Mouse (Mus musculus): ENCODE measurements around the gene Usp36.

The Usp36 gene

DNA sequence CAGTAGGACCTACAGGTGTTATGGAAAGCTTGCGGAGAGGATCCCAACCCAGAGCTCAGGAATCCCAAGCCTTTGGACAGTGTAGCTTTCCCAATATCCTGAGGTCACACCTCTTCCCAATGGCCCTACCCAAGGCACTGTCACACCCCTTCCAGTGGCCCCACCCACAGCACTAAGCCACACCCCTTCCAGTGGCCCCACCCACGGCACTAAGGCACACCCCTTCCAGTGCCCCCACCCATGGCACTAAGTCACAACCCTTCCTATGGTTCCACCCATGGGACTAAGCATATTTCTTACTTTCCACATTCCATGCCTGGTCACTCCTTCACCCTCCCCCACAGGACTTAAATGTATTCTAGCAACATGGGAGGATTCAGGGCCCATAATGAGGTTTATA, 8.8 kb upstream of the Usp36 start:
- no peak for DNase-seq (ENCODE audit: low read depth, low spot score)

DNA sequence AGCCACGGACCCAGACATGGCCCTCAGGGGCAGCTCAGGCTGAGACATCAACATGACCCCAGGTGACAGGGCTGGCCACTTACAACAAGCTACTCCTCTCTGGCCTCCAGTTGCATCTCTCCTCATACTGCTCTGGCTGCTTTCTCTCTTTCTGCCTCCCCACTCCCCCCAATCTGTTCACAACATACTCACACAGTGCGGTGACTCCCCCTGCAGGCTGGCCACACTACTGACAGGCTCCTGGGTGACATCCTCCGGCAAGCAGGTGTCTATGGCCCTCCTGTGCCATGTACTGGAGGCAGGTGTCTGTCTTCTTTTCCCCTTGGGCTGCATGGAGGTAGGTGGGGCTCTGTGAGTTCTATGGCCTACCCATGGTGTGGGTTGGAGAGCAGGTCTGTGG, 7.9 kb upstream of the Usp36 start:
- DNase-seq (ENCODE audit: low read depth, low spot score): no peak

DNA sequence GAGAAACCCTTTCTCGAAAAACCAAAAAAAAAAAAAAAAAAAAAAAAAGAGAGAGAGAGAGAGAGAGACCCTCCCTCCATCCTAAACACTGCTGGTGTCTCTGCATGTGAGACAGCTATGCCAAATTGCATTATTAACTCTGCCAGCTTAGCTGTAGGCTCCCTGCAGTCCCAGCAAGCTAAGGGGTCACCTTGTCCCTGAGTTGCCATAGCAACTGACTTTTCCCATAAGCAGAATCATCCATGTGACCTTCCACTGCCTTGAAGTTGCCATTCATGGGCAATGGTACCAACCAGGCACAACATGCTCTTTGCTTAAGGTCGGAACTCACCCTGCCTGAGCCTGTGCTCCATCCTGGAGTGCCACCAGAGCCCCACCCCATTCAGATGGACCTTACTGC, 5.0 kb upstream of the Usp36 start:
- no peak for DNase-seq (ENCODE audit: low read depth, low spot score)

DNA sequence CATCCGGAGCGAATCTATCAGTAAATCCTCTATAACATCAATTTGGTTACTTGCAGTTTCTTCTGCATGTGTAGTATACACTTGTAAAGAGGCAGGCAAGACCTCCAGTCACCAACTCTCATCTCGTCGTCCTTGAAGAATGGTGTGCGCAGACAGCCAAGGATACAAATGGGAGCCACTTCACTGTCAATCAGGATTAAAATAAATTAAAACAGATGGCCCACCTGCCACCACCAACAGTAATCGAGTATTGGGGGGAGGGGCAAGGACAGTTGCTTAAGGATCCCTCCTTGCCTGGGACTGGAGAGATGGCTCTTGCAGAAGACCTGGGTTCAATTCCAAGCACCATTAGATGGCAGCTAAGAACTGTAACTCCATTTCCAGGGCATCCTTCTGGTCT, 2.6 kb upstream of the Usp36 start:
- no peak for DNase-seq (ENCODE audit: low read depth, low spot score)

DNA sequence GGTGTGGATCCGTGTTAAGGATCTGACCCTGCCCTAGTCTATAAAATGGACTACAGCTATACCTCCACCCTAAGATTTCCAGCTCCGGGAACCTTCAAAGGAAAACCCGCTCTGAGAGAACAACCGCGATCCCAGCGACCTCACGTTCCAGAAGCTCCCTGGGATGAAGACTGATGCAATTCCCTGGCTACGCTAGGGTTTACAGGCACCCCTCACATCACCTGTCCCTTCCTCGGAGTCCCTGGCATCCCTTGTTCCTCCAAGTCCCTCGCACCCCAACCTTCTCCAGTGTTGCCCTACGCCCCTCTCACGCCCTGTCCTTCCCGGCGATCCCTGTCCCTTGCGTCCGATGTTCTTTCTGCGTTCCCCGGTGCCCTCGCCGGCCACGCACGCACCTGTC, 482 bp downstream of the Usp36 start:
- no peak for DNase-seq (ENCODE audit: low read depth, low spot score)

DNA sequence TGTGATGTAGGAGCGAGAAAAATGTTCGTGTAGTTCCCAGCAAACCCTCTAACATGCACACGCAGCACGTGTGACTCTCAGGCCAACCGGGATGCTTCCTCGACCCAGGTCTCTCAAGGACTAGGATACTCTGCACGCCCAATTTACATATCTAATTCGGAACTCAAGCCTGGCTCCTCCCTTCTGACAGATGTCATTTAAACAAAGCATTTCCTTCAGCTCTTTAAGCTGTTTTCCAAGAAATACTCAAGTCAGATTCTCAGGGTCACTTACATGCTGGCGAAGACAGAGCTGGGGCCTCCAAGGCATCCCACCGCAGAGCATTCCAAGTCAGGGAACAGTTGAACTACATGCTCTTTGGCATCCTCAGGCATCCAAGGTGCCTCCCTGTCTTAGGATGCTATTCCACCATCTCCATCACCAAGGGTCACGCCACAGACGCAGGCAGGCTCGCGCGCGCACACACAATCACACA, 970 bp downstream of the Usp36 start:
- DNase-seq (ENCODE audit: low read depth, low spot score): no peak

DNA sequence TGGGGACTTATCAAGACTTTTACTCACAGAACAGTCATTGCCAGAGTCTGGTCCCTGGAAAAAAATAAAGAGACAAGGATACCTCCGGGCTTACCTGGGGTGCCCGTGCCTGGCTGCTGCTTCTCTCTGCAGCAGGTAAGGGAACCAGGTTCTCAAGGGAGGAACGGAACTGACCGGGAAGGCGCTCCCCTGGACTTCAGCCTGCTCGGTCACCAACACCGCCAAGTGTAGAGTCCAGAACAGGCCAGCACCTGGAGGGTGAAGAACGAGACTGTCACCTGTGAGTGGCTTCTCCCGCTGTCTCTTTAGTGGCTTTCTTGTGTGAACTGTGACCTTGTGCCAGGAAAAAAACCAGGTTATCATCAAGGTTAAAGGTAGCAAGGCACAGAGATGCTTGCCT, 2.5 kb downstream of the Usp36 start:
- no peak for DNase-seq (ENCODE audit: low read depth, low spot score)

DNA sequence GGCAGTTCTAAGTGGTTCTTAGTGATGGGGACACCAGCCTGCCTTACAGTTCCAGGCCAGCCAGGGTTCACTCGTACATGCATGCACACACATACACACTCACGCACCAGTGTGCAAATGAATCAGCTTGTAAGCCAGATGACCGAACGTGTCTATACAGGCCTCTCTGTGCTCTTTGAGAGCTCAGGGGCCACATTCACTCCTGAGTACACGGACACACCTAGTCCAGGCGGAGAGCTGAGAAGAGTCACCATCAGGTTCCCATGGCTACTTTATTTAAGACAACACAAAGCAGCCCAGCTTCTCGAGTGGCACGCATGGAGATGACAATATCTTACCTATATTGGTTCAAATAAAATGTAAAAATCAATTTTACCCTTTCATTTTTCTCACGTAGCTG, 3.6 kb downstream of the Usp36 start:
- DNase-seq (ENCODE audit: low read depth, low spot score): no peak

DNA sequence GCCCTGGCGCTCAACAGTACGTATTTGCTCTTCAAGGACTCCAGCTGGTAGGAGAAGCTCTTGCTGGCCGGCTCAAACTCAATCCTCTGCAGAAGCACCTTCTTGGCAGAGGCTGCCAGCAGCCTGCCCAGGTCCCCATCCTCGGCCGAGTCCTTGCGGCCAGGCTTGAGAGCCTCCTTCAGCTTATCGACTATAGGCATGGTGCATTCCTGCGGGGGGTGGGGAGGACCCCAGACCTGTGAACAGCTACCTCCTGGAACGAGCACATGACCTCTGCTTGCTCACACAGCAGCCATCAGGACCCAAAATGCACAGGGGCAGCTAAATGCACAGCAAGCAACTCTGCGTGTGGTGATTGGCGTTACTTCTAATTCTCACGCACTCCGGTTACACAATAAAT, 4.3 kb downstream of the Usp36 start:
- DNase-seq (ENCODE audit: low read depth, low spot score): no peak

DNA sequence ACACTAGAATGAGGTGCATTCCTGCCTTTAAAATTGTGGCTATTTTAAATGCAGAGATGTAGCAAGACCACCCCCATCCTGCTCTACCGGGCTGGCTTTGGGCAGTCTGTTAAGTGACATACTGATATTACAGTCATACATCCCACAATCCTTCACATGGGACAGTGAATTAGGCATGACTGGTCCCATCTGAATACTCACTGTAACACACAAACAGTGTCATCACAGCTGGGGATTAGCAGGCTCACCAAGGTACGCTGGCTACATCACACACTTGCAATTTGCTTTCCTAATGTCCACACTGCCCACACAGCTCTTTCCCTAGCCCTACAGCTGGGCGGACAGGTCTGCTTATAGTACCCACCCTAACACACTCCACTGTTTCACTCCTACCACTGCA, 9.8 kb downstream of the Usp36 start:
- DNase-seq (ENCODE audit: low read depth, low spot score): no peak

DNA sequence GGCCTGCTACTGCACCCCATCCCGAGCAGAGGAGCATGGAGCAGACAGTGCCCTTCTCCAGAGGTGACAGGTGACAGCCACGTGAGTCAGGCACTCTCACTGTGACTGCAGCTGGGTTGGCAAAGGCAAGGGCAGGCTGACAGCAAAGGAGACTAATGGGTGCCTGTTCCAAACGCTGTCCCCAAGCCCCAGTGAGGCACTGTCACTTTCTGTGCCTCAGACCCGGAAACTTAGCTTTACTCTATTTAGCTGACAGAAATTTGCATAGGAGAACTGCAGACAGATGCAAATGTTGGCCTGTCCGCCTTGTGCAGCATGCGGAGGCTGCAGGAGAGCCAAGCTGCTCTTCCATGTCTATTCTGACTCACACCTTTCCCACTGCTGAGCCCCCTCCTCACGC, 13.7 kb downstream of the Usp36 start:
- DNase-seq (ENCODE audit: low read depth, low spot score): no peak

DNA sequence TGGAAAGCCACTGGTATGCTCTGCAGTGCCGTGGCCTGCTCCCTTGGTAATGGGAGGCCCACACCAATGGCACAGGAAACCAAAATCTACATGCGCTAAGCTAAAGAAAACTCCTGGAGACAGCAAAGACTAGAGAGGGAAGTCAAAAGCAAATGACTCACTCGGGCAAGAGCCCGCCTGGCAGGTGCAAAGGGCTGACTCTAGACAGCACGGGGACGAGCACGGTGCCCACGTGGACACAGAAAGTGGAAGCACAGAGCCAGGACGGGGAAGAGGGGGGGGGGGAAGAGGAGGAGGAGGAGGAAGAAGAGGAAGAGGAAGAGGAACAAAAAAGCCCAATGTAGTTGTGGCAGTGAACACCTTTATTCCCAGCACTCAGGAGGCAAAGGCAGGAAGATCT, 15.0 kb downstream of the Usp36 start:
- no peak for DNase-seq (ENCODE audit: low read depth, low spot score)

DNA sequence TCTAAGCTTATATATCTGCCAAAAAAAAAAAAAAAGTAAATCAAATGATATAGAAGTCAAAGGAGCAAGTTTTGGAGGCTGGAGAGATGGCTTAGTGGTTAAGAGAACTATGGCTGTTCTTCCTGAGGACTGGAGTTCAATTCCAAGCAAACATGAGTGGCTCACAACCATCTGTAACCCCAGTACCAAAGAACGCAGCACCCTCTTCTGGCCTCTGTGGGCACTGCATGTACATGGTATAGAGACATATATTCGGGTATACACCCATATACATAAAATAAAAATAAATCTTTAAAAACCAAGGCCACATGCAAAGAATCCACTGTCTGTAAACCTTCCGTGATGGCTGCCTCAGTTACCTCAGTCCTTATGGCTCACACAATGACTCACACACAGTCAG, 20.2 kb downstream of the Usp36 start:
- no peak for DNase-seq (ENCODE audit: low read depth, low spot score)

DNA sequence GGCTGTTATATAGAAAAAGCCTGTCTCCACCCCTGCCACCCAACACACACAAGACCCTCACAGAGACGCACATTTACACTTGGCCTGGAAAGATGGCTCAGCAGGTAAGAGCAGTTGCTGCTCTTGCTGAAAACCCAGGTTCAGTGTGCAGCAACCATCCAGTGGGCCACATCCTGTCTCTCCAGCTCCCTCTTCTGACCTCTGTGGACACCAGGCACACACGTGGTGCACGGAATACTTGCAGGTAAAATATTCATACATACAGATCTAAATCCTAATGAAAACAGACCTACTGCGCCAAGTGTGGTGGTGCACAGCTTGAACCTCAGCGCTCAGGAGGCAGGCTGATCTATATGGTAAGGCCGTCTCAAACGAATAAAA, 23.4 kb downstream of the Usp36 start:
- no peak for DNase-seq (ENCODE audit: low read depth, low spot score)

DNA sequence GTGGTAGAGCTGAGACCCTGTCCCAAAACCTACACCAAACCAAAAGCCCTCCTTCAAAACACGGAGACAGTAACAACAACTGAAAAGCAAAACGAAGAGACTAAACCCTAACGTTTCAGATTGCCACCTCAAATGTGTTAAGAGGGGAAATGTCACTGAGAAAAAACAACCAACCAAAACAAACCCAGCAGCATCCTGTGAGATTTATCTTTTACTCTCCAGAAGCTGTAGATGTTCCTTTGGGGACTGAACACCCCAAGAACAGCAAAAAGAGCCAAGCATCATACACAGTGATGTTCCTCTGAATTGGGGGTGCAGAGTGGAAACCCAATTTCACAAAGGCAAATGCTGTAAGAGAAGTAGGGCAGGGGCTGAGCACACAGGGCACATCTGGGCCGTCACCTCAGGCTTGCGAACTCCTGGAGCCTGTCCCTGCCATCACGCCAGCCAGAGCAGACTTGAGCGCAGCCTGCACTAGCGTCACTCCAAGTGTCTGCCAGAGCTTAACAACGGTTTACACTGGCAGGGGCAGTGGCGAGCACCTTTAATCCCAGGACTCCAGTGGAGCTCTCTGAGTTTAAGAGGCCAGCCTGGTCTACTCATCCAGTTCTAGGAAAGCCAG, 23.9 kb downstream of the Usp36 start:
- no peak for DNase-seq (ENCODE audit: low read depth, low spot score)

DNA sequence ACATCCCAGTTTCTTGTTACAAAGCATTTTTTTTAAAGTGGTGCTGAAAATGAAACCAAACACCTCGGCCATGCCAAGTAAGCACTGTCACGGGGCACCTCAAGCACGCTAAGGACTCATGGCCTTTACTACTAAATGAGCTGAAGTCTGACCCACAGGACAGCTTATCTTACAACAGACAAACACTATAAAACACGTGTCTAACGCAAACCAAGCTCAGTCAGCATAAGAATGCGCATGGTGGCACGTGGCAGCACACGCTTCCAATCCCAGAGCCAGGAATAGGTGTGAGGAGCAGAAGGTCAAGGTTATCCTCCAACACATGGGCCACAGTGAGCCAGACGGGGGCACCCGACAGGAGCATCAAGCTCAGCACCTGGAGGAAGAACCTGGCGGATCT, 24.4 kb downstream of the Usp36 start:
- DNase-seq (ENCODE audit: low read depth, low spot score): no peak

DNA sequence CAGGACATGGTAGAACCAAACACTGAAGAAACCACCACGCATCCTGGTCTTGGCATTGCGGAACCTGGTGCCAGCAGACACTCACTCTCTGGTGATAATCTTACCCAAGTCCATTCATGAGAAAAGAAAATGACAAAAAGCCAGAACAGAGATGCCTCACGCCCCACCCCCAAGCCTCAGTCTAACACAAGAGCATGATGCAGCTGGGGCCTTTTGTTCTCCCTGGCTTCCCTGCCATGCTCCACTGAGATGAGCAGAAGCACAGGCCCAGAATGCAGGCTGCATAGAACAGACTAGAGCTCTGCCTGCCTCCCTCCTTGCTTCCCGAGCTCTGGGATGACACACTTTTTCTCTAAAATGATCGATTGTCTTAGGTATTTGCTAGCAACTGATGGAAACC, 26.9 kb downstream of the Usp36 start:
- DNase-seq (ENCODE audit: low read depth, low spot score): no peak

DNA sequence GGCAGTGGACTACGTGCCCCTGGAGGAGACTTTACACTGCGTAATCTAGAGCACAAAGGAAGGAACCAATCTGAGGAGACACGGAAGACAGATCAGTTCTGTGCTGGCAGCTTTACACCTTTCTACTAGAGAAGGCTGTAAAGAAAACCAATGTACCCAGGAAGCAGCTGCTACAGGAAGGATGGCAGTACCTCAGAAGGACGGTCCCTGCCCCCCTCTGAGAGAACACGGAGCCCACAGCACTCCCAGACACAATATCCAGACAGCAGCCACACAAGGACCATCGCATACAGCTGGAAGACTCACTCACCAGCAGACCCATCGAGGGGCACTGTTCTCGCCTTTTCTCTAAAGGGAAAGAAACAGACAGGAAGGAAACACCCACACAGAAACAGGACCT, 30.0 kb downstream of the Usp36 start:
- DNase-seq (ENCODE audit: low read depth, low spot score): no peak

DNA sequence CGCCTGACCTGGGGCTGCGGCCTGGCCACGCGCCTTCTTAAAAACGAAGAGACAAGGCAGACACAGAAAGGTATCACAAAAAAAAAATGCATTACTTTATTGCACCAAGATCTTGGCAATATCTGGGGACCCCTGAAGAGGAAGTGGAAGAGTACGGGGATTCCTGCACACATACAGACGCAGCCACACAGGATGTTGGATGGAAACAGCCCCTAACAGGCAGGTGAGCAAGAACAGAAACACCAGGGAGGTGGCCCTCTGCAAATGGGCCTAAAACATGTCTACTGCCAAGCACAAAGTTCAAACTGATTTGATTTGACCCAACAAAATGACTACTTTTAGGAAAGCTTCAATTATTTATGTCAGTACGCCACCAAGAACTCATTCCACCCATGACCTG, 30.5 kb downstream of the Usp36 start:
- no peak for DNase-seq (ENCODE audit: low read depth, low spot score)

DNA sequence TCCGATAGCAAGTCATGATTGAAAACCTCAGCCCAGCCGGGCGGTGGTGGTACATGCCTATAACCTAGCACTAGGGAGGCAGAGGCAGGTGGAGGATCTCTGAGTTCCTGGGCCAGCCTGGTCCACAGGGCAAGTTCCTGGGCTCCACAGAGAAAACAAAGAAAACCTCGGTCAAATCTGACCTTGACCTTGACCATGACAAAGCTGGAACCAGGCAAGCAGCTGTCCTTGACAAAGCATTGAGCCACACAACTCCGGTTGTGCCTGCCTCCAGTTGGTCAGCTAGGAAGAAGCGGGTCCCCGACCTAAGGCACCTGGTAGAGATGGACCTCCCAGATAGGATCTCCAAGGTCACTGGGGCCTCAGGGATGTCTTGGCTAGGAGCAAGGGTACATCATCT, 33.7 kb downstream of the Usp36 start:
- no peak for DNase-seq (ENCODE audit: low read depth, low spot score)

DNA sequence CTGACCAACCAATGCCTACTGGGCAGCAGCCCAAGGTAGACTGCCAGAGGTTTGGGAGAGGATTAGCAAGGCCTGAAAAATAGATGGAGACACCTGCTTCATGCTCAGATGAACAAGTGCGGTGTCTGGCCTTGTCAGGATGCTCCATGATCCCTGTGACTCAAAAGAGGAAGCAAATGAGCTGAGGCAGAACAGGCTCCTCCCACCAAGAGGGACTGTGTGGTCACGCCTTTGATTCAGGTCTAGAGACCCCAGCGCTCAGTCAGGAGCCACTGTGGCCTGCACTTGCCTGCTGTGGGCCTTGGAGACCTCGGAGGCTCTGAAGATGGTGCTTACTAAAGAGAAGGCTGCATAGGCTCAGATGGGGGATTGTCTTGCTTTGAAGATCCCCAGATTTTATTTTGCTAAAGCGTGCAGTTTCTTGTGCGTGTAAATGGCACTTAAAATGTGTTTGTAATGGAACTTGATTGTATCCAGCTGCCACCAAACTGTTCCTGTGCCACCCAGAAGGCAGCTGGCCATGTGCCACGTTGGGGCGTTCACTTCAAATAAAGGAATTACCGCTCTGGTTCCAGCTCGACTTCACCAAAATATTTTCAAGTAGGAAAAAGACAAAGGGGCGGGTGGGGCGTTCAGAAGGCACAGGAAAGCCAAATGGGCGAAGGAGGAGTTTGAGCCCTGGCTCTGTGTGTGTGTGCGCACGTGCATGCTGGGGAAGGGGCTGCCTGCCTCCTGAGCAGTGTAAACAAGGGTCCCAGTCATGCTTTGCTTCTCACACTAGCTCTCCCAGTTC, 35.7 kb downstream of the Usp36 start:
- no peak for DNase-seq (ENCODE audit: low read depth, low spot score)

DNA sequence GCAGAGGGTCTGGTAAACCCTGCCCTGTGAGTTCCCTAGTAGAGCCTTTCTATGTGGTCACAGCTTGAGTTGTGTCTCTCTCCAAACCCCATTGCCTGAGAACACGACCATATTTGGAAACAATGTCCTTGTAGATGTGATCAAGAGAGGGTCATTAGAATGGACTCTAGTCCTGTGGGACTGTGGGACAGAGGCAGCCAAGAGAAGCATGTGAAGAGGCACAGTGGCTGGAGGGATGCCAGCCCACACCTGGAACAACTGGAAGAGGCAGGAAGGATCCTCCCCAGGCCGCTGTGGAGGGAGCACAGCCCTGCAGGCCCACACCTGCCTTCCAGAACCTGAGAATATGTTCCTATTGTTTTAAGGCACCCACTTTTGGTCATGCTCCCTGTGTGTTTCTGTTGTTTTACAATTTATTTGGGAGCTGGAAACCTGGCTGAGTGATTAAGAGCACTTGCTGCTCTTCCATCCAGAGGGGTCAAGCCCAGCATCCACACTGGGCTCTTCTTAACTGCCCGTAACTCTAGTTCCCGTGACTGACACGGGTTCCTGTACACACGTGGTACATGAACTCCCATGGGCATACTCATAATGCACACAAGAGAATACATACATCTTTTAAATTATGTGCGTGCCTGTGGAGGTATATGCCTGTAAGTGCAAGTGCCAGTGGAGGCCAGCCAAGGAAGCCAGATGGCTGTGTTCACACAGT, 36.4 kb downstream of the Usp36 start:
- no peak for DNase-seq (ENCODE audit: low read depth, low spot score)

DNA sequence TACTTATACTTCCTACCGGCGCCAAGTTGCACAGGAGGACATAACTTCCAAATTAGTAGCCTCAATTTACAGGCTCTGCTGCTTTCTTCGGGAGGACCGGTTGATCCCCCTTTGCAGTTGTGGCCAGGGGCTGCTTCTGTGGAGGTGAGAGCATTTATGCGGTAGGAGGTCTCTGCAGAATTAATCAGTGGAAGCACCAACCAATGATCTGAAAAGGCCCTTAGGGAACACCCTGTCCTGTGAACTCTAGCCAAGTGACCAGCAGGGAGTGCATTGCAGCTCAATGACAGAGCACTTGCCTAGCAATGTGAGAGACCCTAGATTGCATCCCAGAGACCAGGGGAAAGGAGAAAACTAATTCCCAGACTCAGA, 41.0 kb downstream of the Usp36 start:
- DNase-seq (ENCODE audit: low read depth, low spot score): no peak

All from retina, adult 2 months (tissue).